Mouse (Mus musculus) MEL (cell line): ENCODE data around the gene D430041D05Rik.

Experiments
- CHD2 ChIP-seq: IDR thresholded peaks from 2 replicates; pipeline ENCODE4 v1.6.1; 2011; ENCODE audit warnings: low read length, improper control_type of control experiment
- CTCF ChIP-seq, 3 experiments: IDR thresholded peaks in 2 of 3; conservative IDR thresholded peaks in 1 of 3; 2 replicates each; pipeline ENCODE4 v1.5.1; 2011 to 2012; ENCODE audit warnings: low read length in 3 of 3, low read depth in 2 of 3, mild to moderate bottlenecking in 2 of 3, improper control_type of control experiment in 1 of 3, inconsistent platforms in 1 of 3, mixed read lengths in 1 of 3, moderate library complexity in 1 of 3; ENCODE audit not compliant: control insufficient read depth in 1 of 3, insufficient read depth in 1 of 3, poor library complexity in 1 of 3, severe bottlenecking in 1 of 3
- E2F4 ChIP-seq: IDR thresholded peaks from 2 replicates; pipeline ENCODE4 v1.6.1; 2011; ENCODE audit warnings: low read depth, low read length, improper control_type of control experiment, borderline replicate concordance
- GATA1 ChIP-seq: IDR thresholded peaks from 2 replicates; pipeline ENCODE4 v1.6.1; 2011; ENCODE audit warnings: low read depth, low read length, improper control_type of control experiment
- MAZ ChIP-seq: IDR thresholded peaks from 2 replicates; pipeline ENCODE4 v1.6.1; 2012; ENCODE audit warnings: low read depth, mild to moderate bottlenecking, inconsistent platforms, low read length, improper control_type of control experiment
- MEF2A ChIP-seq: IDR thresholded peaks from 2 replicates; pipeline ENCODE4 v1.6.1; 2014; ENCODE audit warnings: low read depth, mild to moderate bottlenecking, inconsistent platforms, low read length, improper control_type of control experiment; ENCODE audit not compliant: poor library complexity, insufficient replicate concordance, severe bottlenecking; ENCODE audit errors: extremely low read depth
- POLR2A ChIP-seq, 2 experiments: IDR thresholded peaks; 2 replicates each; pipeline ENCODE4 v1.6.1; 2011 to 2012; ENCODE audit warnings: low read length in 2 of 2, mild to moderate bottlenecking in 2 of 2, control low read depth in 1 of 2, improper control_type of control experiment in 1 of 2, low read depth in 1 of 2, moderate library complexity in 1 of 2; ENCODE audit not compliant: control insufficient read depth in 1 of 2, insufficient read depth in 1 of 2, poor library complexity in 1 of 2
- USF1 ChIP-seq: IDR thresholded peaks from 2 replicates; pipeline ENCODE4 v1.6.1; 2014; ENCODE audit warnings: low read depth, mild to moderate bottlenecking, inconsistent platforms, low read length, improper control_type of control experiment, moderate library complexity
- USF2 ChIP-seq, 2 experiments: IDR thresholded peaks; 2 replicates each; pipeline ENCODE4 v1.6.1; 2011 to 2012; ENCODE audit warnings: improper control_type of control experiment in 2 of 2, low read length in 2 of 2, borderline replicate concordance in 1 of 2, inconsistent platforms in 1 of 2, low read depth in 1 of 2, mild to moderate bottlenecking in 1 of 2; ENCODE audit not compliant: insufficient read depth in 1 of 2
- ZKSCAN1 ChIP-seq: IDR thresholded peaks from 2 replicates; pipeline ENCODE4 v1.6.1; 2012; ENCODE audit warnings: low read depth, mild to moderate bottlenecking, inconsistent platforms, low read length, improper control_type of control experiment, moderate library complexity

DNA sequence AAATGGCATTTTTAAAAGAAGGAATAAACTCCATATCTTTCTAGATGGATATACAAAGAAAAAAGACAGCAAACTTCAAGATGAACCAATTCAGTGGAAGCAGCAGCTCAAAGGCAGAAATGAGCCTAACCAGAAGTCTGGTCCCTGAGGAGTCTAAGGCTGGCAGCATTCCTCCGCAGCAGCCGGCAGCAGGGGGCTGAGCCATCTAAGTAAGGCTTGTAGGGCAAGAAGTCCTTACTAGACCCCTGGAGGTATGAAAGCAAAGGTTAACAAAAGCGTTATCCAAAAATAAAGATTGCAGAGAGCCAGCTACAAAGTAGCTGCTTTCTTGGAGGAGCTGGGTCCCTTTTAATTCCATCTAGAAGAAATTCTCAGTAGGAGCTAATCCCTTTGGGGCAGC, 32.0 kb downstream of the D430041D05Rik start:
- no peak for TF ChIP-seq CTCF (IDR thresholded peaks at IDR 0.05 in 2 of 3, conservative IDR thresholded peaks at IDR 0.05 in 1 of 3; ENCODE audit: control insufficient read depth in 1 of 3, insufficient read depth in 1 of 3, low read depth in 2 of 3, low read length in 3 of 3, poor library complexity in 1 of 3, severe bottlenecking in 1 of 3)
- TF ChIP-seq POLR2A (IDR thresholded peaks at IDR 0.05; ENCODE audit: control insufficient read depth in 1 of 2, insufficient read depth in 1 of 2, low read depth in 1 of 2, low read length in 2 of 2, poor library complexity in 1 of 2), result no peak
- no peak for TF ChIP-seq MAZ
- no peak for TF ChIP-seq CHD2
- no peak for TF ChIP-seq USF2 (IDR thresholded peaks at IDR 0.05; ENCODE audit: borderline replicate concordance in 1 of 2, insufficient read depth in 1 of 2, low read depth in 1 of 2, low read length in 2 of 2)
- TF ChIP-seq ZKSCAN1, result no peak
- no peak for TF ChIP-seq E2F4
- no peak for TF ChIP-seq GATA1
- no peak for TF ChIP-seq USF1
- TF ChIP-seq MEF2A, result no peak
